Mouse (Mus musculus) testis, adult 2 months (tissue): Measurements from ENCODE around the gene Nrarp.

ENCODE experiments used
- CTCF ChIP-seq: fragments of 200-500 bp; IDR thresholded peaks from 2 replicates; pipeline ENCODE4 v1.5.1; 2012; ENCODE audit warnings: low read depth, mild to moderate bottlenecking, inconsistent platforms, low read length, moderate library complexity; ENCODE audit not compliant: control insufficient read depth, insufficient read depth, insufficient replicate concordance
- POLR2A ChIP-seq: fragments of 200-500 bp; IDR thresholded peaks from 2 replicates; pipeline ENCODE4 v1.6.1; 2012; ENCODE audit warnings: low read depth, mild to moderate bottlenecking, inconsistent platforms, low read length, moderate library complexity; ENCODE audit not compliant: control insufficient read depth

DNA sequence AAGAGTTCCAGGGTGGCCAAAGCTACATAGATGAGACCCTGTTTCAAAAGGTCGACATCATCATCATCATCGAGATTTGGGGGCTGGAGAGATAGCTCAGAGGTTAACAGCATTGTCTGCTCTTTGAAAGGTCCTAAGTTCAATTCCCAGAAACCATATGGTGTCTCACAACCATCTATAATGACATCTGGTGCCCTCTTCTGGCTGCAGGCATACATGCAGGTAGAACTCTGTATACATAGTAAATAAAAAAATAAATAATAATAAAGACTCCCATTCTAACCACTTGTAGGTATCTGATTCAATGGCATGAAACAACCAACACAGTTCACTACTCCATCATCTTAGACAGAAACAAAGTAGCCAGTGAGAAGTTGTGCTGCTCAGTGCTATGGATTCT, 23.6 kb upstream of the Nrarp start:
- TF ChIP-seq CTCF (no peak), POLR2A (no peak)
